Mouse (Mus musculus): ENCODE data around the gene Arid3a.
"Not testable (repeated sequence)": the region's sequence is repeated elsewhere in the genome, so short reads cannot be mapped to it uniquely, and the experiment has no call there.

Arid3a gene

GRCm38 (mm10) chr10:79926491-79927323 is at the start of gene Arid3a:
Gene Arid3a (plus strand): TSS chr10:79927043.
- peak; percentile 95 for DNase-seq (ENCODE audit: low read depth)

DNA sequence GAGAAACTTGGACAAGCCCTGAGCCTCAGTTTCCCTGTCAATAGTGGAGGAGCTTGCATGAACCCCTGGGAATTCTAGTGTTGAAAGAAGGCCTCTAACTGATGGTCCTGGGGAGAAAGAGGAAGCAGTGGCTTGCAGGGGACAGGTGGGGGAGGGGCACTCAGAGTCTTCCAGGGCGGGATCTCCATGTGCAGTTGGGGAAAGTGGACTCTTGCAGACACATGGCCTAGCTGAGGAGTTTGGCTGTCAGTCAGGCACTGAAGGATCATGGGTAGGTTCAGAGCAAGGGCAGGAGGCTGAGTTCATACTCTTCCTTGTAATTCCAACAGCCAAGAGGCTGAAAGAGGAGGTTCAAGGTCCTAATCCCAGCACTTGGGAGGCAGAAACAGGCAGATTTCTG is 49.7 kb upstream of the Arid3a start:
- DNase-seq (ENCODE audit: low read depth) = peak; percentile 19

DNA sequence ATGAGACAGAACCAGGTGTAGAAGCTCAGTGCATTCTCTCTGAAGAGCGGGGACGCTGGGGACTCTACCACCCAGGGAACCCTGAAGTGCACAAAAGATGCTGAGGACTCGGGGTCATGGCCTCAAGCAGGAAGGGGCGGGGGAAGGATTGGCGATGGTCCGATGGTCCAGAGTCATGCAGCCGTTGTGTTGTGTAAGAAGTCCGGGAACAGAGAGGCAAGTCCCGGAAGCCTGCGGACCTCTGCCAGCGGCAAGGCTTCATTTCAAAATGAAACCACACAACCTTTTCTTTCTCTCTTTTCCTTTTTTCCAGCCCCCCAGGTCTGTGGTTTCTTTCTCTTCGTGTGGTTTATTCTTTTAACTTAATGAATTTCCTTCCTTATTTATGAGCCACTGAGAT is 49.1 kb upstream of the Arid3a start:
- peak; percentile 51 for DNase-seq (ENCODE audit: low read depth)

GRCm38 (mm10) chr10:79879527-79879926 is 47.3 kb upstream of the Arid3a start:
- DNase-seq (ENCODE audit: low read depth) = no peak

DNA sequence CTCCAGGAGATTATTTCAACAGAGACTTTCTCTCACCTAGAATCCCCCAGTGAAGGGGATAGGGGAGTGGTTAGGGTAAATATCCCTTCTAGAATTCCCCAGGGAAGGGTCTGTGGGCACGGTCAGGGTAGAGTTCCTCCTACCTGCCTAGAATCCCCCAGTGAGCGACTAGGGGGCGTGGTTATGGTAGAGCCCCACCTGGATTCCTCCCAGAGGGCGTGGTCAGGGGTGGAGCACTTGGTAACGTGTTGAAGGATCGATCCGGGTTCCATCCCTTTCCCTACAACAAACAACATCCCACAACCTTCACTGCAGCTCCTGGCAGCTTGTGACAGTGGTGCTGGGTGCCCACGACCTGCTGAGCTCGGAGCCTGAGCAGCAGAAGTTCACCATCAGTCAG is 46.1 kb upstream of the Arid3a start:
- no peak for DNase-seq (ENCODE audit: low read depth)

- no peak for DNase-seq (ENCODE audit: low read depth)
Measured at GRCm38 (mm10) chr10:79881981-79882380, 44.9 kb upstream of the Arid3a start.

GRCm38 (mm10) chr10:79883297-79884084 is 43.4 kb upstream of the Arid3a start:
- peak; percentile 86 for DNase-seq (ENCODE audit: low read depth)

GRCm38 (mm10) chr10:79884446-79884845 is 42.4 kb upstream of the Arid3a start:
- no peak for DNase-seq (ENCODE audit: low read depth)

DNA sequence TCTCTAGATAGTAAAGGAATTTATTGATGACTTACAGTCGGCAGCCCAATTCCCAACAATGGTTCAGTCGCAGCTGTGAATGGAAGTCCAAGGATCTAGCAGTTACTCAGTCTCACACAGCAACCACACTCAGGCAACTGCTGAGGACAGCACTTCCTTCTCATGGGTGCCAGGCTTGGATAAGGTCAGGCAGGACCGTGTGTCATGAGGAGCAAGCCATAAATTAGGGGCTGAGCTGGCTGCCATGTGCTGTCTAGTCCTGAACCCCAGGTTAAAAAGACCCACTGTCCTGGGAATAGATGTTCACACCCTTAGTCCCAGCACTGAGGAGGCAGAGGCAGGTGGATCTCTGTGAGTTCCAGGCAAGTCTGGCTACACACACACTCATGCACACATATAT is 41.9 kb upstream of the Arid3a start:
- not testable (repeated sequence) for DNase-seq (ENCODE audit: low read depth)

- no peak for DNase-seq (ENCODE audit: low read depth)
Measured at GRCm38 (mm10) chr10:79886054-79886453, 40.8 kb upstream of the Arid3a start, which contains the start of gene Elane. Gene Elane (plus strand): TSS chr10:79886247.

GRCm38 (mm10) chr10:79886611-79887010 is 40.2 kb upstream of the Arid3a start:
- no peak for DNase-seq (ENCODE audit: low read depth)

GRCm38 (mm10) chr10:79889386-79889785 is 37.5 kb upstream of the Arid3a start:
- no peak for DNase-seq (ENCODE audit: low read depth)

- DNase-seq (ENCODE audit: low read depth) = no peak
Measured at GRCm38 (mm10) chr10:79890670-79891069, 36.2 kb upstream of the Arid3a start, which contains the start of gene Cfd. Gene Cfd (plus strand): TSS chr10:79890853.

DNA sequence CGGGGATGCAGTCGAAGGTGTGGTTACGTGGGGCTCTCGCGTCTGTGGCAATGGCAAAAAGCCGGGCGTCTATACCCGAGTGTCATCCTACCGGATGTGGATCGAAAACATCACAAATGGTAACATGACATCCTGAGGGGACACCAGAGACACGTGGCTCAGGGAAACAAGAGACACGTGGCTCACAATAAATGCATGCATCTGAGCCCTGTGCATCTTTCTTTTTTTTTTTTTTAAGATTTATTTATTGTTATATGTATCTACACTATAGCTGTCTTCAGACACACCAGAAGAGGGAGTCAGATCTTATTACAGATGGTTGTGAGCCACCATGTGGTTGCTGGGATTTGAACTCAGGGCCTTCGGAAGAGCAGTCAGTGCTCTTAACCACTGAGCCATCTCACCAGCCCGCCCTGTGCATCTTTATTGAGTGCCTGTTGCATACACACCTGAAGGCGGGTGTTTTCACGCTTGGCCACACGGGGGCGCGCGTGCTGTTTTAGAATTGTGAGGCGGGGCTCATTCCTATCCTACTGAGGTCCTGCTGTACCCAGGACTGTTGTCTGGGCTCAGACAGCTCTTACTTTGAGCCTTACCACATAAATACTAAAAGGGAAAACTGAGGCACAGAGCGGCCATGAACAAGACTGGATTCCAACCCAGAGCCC is 34.3 kb upstream of the Arid3a start:
- peak; percentile 88 for DNase-seq (ENCODE audit: low read depth)

DNA sequence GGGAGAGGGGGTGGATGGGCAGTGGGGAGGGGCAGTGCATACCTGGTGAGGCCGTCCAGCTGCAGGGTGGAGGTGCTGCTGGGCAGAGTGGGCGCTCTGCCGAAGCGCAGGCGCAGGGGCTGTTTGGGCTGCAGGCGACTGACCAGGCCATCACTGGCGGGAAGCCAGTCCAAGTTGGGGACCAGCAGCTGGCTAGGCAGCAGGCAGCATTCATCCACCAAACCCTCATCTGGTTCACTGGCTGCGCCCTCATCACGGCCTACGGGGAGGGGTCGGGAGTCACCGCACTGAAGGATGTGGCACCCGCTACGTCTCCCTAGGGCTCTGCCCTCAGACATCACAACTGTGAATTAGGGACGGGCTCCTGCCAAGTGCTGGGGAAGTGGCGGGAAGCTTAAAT is 30.5 kb upstream of the Arid3a start:
- no peak for DNase-seq (ENCODE audit: low read depth)

- DNase-seq (ENCODE audit: low read depth) = no peak
Measured at GRCm38 (mm10) chr10:79896814-79897213, 30.0 kb upstream of the Arid3a start.

DNA sequence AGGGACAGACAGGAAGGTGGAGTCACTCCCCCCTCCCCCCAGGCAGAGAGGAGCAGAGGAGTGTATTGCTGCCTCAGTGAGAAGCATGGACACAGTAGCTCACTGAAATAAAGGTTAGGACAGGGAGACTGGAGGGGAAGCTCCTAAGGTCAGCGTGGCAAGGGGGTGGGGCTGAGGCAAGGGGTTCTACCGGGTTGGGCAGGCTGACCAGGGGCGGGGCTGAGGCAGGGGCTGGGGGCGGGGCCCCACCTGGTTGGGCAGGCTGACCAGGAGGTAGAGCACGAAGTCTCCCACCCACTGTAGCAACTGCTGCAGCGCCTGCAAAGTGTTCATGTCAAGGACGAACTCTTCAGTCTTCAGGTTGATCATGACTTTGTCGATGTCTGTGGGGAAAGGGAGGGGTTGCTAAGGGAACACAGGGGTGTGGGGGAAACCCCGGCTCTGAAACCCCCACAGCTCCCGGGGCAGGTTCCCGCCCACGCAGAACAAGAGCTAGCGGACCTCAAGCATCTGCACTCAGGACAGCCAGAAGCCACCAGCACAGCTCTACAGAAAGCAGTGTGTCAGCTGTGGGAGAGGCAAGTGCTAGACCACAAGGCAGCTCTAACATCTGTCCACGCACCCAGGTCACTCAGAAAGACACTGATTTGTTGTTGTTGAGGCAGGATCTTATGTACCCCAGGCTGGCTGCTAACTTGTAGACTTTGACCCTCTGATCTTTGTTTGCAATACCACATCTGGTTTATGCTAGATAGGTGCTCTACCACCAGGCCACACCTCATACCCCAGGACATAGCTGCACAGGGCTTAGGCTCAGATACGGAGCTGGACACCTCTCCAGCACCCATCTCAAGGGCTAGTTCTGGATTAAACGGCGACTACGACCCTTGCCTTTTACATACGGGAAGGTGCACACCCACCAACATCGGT is 29.3 kb upstream of the Arid3a start:
- DNase-seq (ENCODE audit: low read depth) = no peak

- DNase-seq (ENCODE audit: low read depth) = no peak
Measured at GRCm38 (mm10) chr10:79900951-79901410, 25.9 kb upstream of the Arid3a start.

GRCm38 (mm10) chr10:79906712-79907111 is 20.1 kb upstream of the Arid3a start:
- DNase-seq (ENCODE audit: low read depth) = no peak

GRCm38 (mm10) chr10:79907415-79907814 is 19.4 kb upstream of the Arid3a start:
- no peak for DNase-seq (ENCODE audit: low read depth)
